Comparison of ENCODE assay signal across 26 mouse cellular contexts in the genomic region with DNA sequence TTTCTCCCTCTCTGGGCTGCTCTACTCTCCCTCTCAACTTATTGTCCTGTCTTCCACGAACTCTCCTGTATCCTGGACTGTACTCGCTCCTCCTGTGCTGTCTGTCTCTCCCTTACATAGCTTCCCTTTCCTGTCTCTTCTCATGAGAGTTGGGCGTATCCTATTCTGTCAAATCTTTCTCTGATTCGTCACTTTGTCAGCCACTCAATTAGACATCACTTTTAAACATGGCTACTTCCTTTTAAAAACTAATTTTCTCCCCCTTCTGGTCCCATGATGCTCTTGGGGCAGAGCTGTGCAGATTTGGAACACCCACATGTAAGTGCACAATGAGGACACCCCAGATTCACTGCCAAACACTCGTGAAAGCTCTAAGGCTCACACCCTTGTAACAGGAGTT.
"Had no signal": no experiment of that assay in that cellular context is flagged by ENCODE, and none has a peak within 500 bp of the region (broad histone marks: within the 10 kb centered on the region; RNA-seq: fewer than 3 reads in every experiment).

No protein-coding gene starts in this region.

- DNase-seq: gastrocnemius, postnatal 14 days; gastrocnemius, postnatal 36 days; heart, adult 11 months; heart, adult 2 months; heart, postnatal 14 days; heart, postnatal 36 days; kidney, adult 18-20 months; kidney, adult 8-10 months; kidney, postnatal 10 days; kidney, postnatal 25 days; kidney, postnatal 4 days; liver had no signal

- H3K4me1 ChIP-seq: heart, embryonic 13.5 days; heart, embryonic 15.5 days; hindbrain, embryonic 13.5 days; intestine, embryonic 15.5 days; liver, embryonic 12.5 days had no signal

- H3K9ac ChIP-seq: heart, embryonic 13.5 days; heart, embryonic 15.5 days; hindbrain, embryonic 13.5 days; intestine, embryonic 15.5 days; limb, embryonic 12.5 days; liver, embryonic 12.5 days; liver, embryonic 14.5 days had no signal

- H3K36me3 ChIP-seq: heart, embryonic 13.5 days; heart, embryonic 15.5 days; hindbrain, embryonic 13.5 days; intestine, embryonic 15.5 days; limb, embryonic 10.5 days; limb, embryonic 12.5 days; liver, embryonic 12.5 days had no signal

- H3K27ac ChIP-seq: heart, adult 2 months; heart, embryonic 13.5 days; heart, embryonic 15.5 days; hindbrain, embryonic 13.5 days; intestine, embryonic 15.5 days; layer of hippocampus, adult 2 months; left cerebral cortex, adult 2 months; limb, embryonic 10.5 days; limb, embryonic 12.5 days; liver, embryonic 12.5 days; liver, embryonic 14.5 days had no signal

- H3K27me3 ChIP-seq: intestine, embryonic 15.5 days; liver, embryonic 12.5 days had no signal

- H3K4me3 ChIP-seq: heart, adult 2 months; heart, embryonic 13.5 days; heart, embryonic 15.5 days; hindbrain, embryonic 13.5 days; intestine, embryonic 15.5 days; layer of hippocampus, adult 2 months; left cerebral cortex, adult 2 months; limb, embryonic 10.5 days; limb, embryonic 12.5 days; liver, embryonic 12.5 days had no signal

- H3K9me3 ChIP-seq: heart, embryonic 15.5 days; hindbrain, embryonic 13.5 days; intestine, embryonic 15.5 days; limb, embryonic 10.5 days; liver, embryonic 12.5 days had no signal

- H3K4me2 ChIP-seq: heart, embryonic 11.5 days; heart, embryonic 13.5 days; heart, embryonic 15.5 days; hindbrain, embryonic 13.5 days; intestine, embryonic 15.5 days; limb, embryonic 12.5 days; liver, embryonic 12.5 days had no signal

- ATAC-seq: hindbrain, embryonic 16.5 days; inflammation-experienced regulatory T-cells, adult 6 months; intestine, embryonic 15.5 days; intestine, postnatal 0 days; liver, embryonic 12.5 days had no signal
